Mouse (Mus musculus): ENCODE data around the gene Pcca.

Pcca gene

GRCm38 (mm10) chr14:122862623-122863022, 328.5 kb downstream of the Pcca start:
- peak; percentile 36 for DNase-seq

GRCm38 (mm10) chr14:122865462-122866129, 331.5 kb downstream of the Pcca start:
- no peak for DNase-seq

GRCm38 (mm10) chr14:122867531-122868285, 333.6 kb downstream of the Pcca start:
- DNase-seq: no peak

- no peak for DNase-seq
Observed at GRCm38 (mm10) chr14:122869831-122870230, 335.7 kb downstream of the Pcca start.

GRCm38 (mm10) chr14:122871841-122872580, 337.9 kb downstream of the Pcca start:
- no peak for DNase-seq

- DNase-seq: no peak
Observed at GRCm38 (mm10) chr14:122872612-122873011, 338.5 kb downstream of the Pcca start.

GRCm38 (mm10) chr14:122875056-122875455, 340.9 kb downstream of the Pcca start:
- DNase-seq: no peak

GRCm38 (mm10) chr14:122875636-122876035, 341.5 kb downstream of the Pcca start:
- DNase-seq: no peak

- peak; percentile 77 for DNase-seq
Observed at GRCm38 (mm10) chr14:122876163-122876562, 342.0 kb downstream of the Pcca start.

GRCm38 (mm10) chr14:122876723-122877122, 342.6 kb downstream of the Pcca start:
- no peak for DNase-seq

- no peak for DNase-seq
Observed at GRCm38 (mm10) chr14:122877787-122878186, 343.7 kb downstream of the Pcca start.

GRCm38 (mm10) chr14:122880291-122880690, 346.2 kb downstream of the Pcca start:
- DNase-seq: no peak

- no peak for DNase-seq
Observed at GRCm38 (mm10) chr14:122881699-122882098, 347.6 kb downstream of the Pcca start.

- no peak for DNase-seq
Observed at GRCm38 (mm10) chr14:122882201-122882639, 348.1 kb downstream of the Pcca start.

GRCm38 (mm10) chr14:122882795-122883409, 348.8 kb downstream of the Pcca start:
- DNase-seq: peak; percentile 38

GRCm38 (mm10) chr14:122883410-122883806, 349.3 kb downstream of the Pcca start:
- DNase-seq: no peak

- DNase-seq: peak; percentile 69
Observed at GRCm38 (mm10) chr14:122883821-122884584, 349.9 kb downstream of the Pcca start.

GRCm38 (mm10) chr14:122885893-122886292, 351.8 kb downstream of the Pcca start:
- DNase-seq: peak; percentile 83

GRCm38 (mm10) chr14:122887278-122887677, 353.2 kb downstream of the Pcca start:
- DNase-seq: no peak

- DNase-seq: no peak
Observed at GRCm38 (mm10) chr14:122887702-122888479, 353.8 kb downstream of the Pcca start.

- DNase-seq: no peak
Observed at GRCm38 (mm10) chr14:122888480-122888872, 354.4 kb downstream of the Pcca start.

Data from layer of hippocampus, adult 9-11 months (tissue).